Mouse (Mus musculus): ENCODE measurements at regions not wholly inside any gene's neighbourhood (a gene's known extent, or its start where the extent isn't known, plus 50 kb on each side); places are given as distances from the start of the nearest gene placed in this dataset.
A peak's percentile ranks its signal among the peaks of the same experiment; 100 is the strongest.
"Not testable (repeated sequence)": the region's sequence is repeated elsewhere in the genome, so short reads cannot be mapped to it uniquely, and the experiment has no call there.

GRCm38 (mm10) chr3:124157858-124158655, 162.6 kb upstream of the Tram1l1 start:
- Histone ChIP-seq H3K9me3 (ENCODE audit: control insufficient read depth, low read length) (no peaks in the 10 kb centered on the region), H3K36me3 (ENCODE audit: control insufficient read depth, insufficient read depth, low read length) (no peaks in the 10 kb centered on the region), H3K4me3 (ENCODE audit: low read depth, low read length) (no peak overlapping the region), H3K4me1 (replicated peaks; ENCODE audit: control insufficient read depth, insufficient read depth, low read length) (no peaks in the 10 kb centered on the region), H3K9ac (ENCODE audit: low read depth, low read length) (no peak overlapping the region), H3K27me3 (ENCODE audit: control insufficient read depth, insufficient read depth, low read length) (no peaks in the 10 kb centered on the region), H3K27ac (ENCODE audit: low read depth, low read length) (no peak overlapping the region), H3K4me2 (replicated peaks; ENCODE audit: low read depth, low read length) (no peak overlapping the region)
- ATAC-seq (ENCODE audit: low FRiP score) (no peak), DNase-seq (ENCODE audit: low spot score) (no peak)
- 82% methylated on average over 6 of the region's 6 CpGs for WGBS

- not testable (repeated sequence) for H3K4me3 ChIP-seq (ENCODE audit: low read depth, low read length); H3K27me3 ChIP-seq (ENCODE audit: control insufficient read depth, insufficient read depth, low read length); H3K9me3 ChIP-seq (ENCODE audit: control insufficient read depth, low read length); DNase-seq (ENCODE audit: low spot score); H3K4me1 ChIP-seq (replicated peaks; ENCODE audit: control insufficient read depth, insufficient read depth, low read length); H3K9ac ChIP-seq (ENCODE audit: low read depth, low read length); H3K36me3 ChIP-seq (ENCODE audit: control insufficient read depth, insufficient read depth, low read length); H3K27ac ChIP-seq (ENCODE audit: low read depth, low read length); H3K4me2 ChIP-seq (replicated peaks; ENCODE audit: low read depth, low read length); ATAC-seq (ENCODE audit: low FRiP score)
- WGBS = 68% methylated on average over 6 of the region's 6 CpGs
These were observed 127.3 kb upstream of the Tram1l1 start for GRCm38 (mm10) chr3:124193331-124193730.

- H3K9ac ChIP-seq (ENCODE audit: low read depth, low read length); H3K36me3 ChIP-seq (ENCODE audit: control insufficient read depth, insufficient read depth, low read length); H3K27me3 ChIP-seq (ENCODE audit: control insufficient read depth, insufficient read depth, low read length); H3K4me2 ChIP-seq (replicated peaks; ENCODE audit: low read depth, low read length); DNase-seq (ENCODE audit: low spot score); H3K4me3 ChIP-seq (ENCODE audit: low read depth, low read length); ATAC-seq (ENCODE audit: low FRiP score); H3K27ac ChIP-seq (ENCODE audit: low read depth, low read length); H3K9me3 ChIP-seq (ENCODE audit: control insufficient read depth, low read length); H3K4me1 ChIP-seq (replicated peaks; ENCODE audit: control insufficient read depth, insufficient read depth, low read length): not testable (repeated sequence)
- 84% methylated on average over 9 of the region's 9 CpGs for WGBS
These were observed 120.3 kb upstream of the Tram1l1 start for GRCm38 (mm10) chr3:124200226-124200940.

GRCm38 (mm10) chr3:124217131-124217530, 103.5 kb upstream of the Tram1l1 start:
- ATAC-seq (ENCODE audit: low FRiP score) = no peak
- H3K9ac ChIP-seq (ENCODE audit: low read depth, low read length) = no peak overlapping the region
- no peaks in the 10 kb centered on the region for H3K9me3 ChIP-seq (ENCODE audit: control insufficient read depth, low read length)
- H3K27ac ChIP-seq (ENCODE audit: low read depth, low read length) = no peak overlapping the region
- H3K4me2 ChIP-seq (replicated peaks; ENCODE audit: low read depth, low read length) = no peak overlapping the region
- 93% methylated on average over 2 of the region's 2 CpGs for WGBS
- H3K4me3 ChIP-seq (ENCODE audit: low read depth, low read length) = no peak overlapping the region
- no peaks in the 10 kb centered on the region for H3K4me1 ChIP-seq (replicated peaks; ENCODE audit: control insufficient read depth, insufficient read depth, low read length)
- no peaks in the 10 kb centered on the region for H3K27me3 ChIP-seq (ENCODE audit: control insufficient read depth, insufficient read depth, low read length)
- H3K36me3 ChIP-seq (ENCODE audit: control insufficient read depth, insufficient read depth, low read length) = no peaks in the 10 kb centered on the region
- no peak for DNase-seq (ENCODE audit: low spot score)

GRCm38 (mm10) chr3:124225982-124226381, 94.7 kb upstream of the Tram1l1 start:
- Histone ChIP-seq H3K9ac (ENCODE audit: low read depth, low read length) (no peak overlapping the region), H3K36me3 (ENCODE audit: control insufficient read depth, insufficient read depth, low read length) (no peaks in the 10 kb centered on the region), H3K9me3 (ENCODE audit: control insufficient read depth, low read length) (no peaks in the 10 kb centered on the region), H3K4me1 (replicated peaks; ENCODE audit: control insufficient read depth, insufficient read depth, low read length) (no peaks in the 10 kb centered on the region), H3K27me3 (ENCODE audit: control insufficient read depth, insufficient read depth, low read length) (no peaks in the 10 kb centered on the region), H3K4me2 (replicated peaks; ENCODE audit: low read depth, low read length) (no peak overlapping the region), H3K27ac (ENCODE audit: low read depth, low read length) (no peak overlapping the region), H3K4me3 (ENCODE audit: low read depth, low read length) (no peak overlapping the region)
- ATAC-seq (ENCODE audit: low FRiP score) = no peak
- peak; percentile 5 for DNase-seq (ENCODE audit: low spot score)
- WGBS = 83% methylated on average over 4 of the region's 4 CpGs

GRCm38 (mm10) chr3:124227701-124228100, 93.0 kb upstream of the Tram1l1 start:
- H3K27me3 ChIP-seq (ENCODE audit: control insufficient read depth, insufficient read depth, low read length) = no peaks in the 10 kb centered on the region
- no peak for ATAC-seq (ENCODE audit: low FRiP score)
- H3K4me3 ChIP-seq (ENCODE audit: low read depth, low read length) = no peak overlapping the region
- no peak overlapping the region for H3K27ac ChIP-seq (ENCODE audit: low read depth, low read length)
- H3K36me3 ChIP-seq (ENCODE audit: control insufficient read depth, insufficient read depth, low read length) = no peaks in the 10 kb centered on the region
- no peaks in the 10 kb centered on the region for H3K4me1 ChIP-seq (replicated peaks; ENCODE audit: control insufficient read depth, insufficient read depth, low read length)
- no peak overlapping the region for H3K4me2 ChIP-seq (replicated peaks; ENCODE audit: low read depth, low read length)
- no peak overlapping the region for H3K9ac ChIP-seq (ENCODE audit: low read depth, low read length)
- no peaks in the 10 kb centered on the region for H3K9me3 ChIP-seq (ENCODE audit: control insufficient read depth, low read length)
- DNase-seq (ENCODE audit: low spot score) = no peak

- Histone ChIP-seq H3K4me2 (replicated peaks; ENCODE audit: low read depth, low read length) (no peak overlapping the region), H3K27ac (ENCODE audit: low read depth, low read length) (no peak overlapping the region), H3K9ac (ENCODE audit: low read depth, low read length) (no peak overlapping the region), H3K4me1 (replicated peaks; ENCODE audit: control insufficient read depth, insufficient read depth, low read length) (no peaks in the 10 kb centered on the region), H3K36me3 (ENCODE audit: control insufficient read depth, insufficient read depth, low read length) (no peaks in the 10 kb centered on the region), H3K9me3 (ENCODE audit: control insufficient read depth, low read length) (no peaks in the 10 kb centered on the region), H3K4me3 (ENCODE audit: low read depth, low read length) (no peak overlapping the region), H3K27me3 (ENCODE audit: control insufficient read depth, insufficient read depth, low read length) (no peaks in the 10 kb centered on the region)
- DNase-seq (ENCODE audit: low spot score) (no peak), ATAC-seq (ENCODE audit: low FRiP score) (no peak; the same call in 1 of the 2 replicates)
- WGBS = 74% methylated on average over 5 of the region's 5 CpGs
These were observed 79.5 kb upstream of the Tram1l1 start for GRCm38 (mm10) chr3:124240936-124241733.

GRCm38 (mm10) chr3:124241734-124242006, 79.0 kb upstream of the Tram1l1 start:
- WGBS = 96% methylated on average over 1 of the region's 1 CpGs
- DNase-seq (ENCODE audit: low spot score) = no peak
- Histone ChIP-seq H3K9ac (ENCODE audit: low read depth, low read length) (no peak overlapping the region), H3K4me3 (ENCODE audit: low read depth, low read length) (no peak overlapping the region), H3K9me3 (ENCODE audit: control insufficient read depth, low read length) (no peaks in the 10 kb centered on the region), H3K4me1 (replicated peaks; ENCODE audit: control insufficient read depth, insufficient read depth, low read length) (no peaks in the 10 kb centered on the region), H3K4me2 (replicated peaks; ENCODE audit: low read depth, low read length) (no peak overlapping the region), H3K27ac (ENCODE audit: low read depth, low read length) (no peak overlapping the region), H3K36me3 (ENCODE audit: control insufficient read depth, insufficient read depth, low read length) (no peaks in the 10 kb centered on the region), H3K27me3 (ENCODE audit: control insufficient read depth, insufficient read depth, low read length) (no peaks in the 10 kb centered on the region)
- ATAC-seq (ENCODE audit: low FRiP score) = no peak
